Mouse (Mus musculus): ENCODE results near the gene Ccl9.
"Not testable (repeated sequence)": the region's sequence is repeated elsewhere in the genome, so short reads cannot be mapped to it uniquely, and the experiment has no call there.

The Ccl9 gene

GRCm38 (mm10) chr11:83580699-83581232, 2.3 kb upstream of the Ccl9 start:
- no peak for DNase-seq (ENCODE audit: low spot score)

DNA sequence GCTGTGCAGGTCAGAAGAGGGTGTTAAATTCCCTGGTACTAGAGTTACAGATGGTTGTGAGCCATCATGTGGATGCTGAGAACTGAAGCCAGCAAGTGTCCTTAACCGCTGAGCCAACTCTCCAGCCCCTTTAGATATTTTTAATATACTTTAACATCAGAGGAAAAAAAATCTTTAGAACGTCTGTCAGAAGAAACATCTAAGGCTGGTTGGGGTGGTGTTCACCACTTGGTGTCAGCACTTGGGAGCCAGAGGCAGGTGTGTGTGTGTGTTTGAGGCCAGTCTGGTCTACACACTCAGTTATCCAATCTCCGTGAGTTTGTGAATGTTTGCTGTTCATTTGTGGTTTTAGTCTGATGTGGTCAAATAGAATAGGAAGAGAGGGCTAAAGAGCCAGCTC, 563 bp upstream of the Ccl9 start:
- DNase-seq (ENCODE audit: low spot score) = no peak

- DNase-seq (ENCODE audit: low spot score) = no peak
Measured at GRCm38 (mm10) chr11:83576927-83577555, 1.4 kb downstream of the Ccl9 start.

DNA sequence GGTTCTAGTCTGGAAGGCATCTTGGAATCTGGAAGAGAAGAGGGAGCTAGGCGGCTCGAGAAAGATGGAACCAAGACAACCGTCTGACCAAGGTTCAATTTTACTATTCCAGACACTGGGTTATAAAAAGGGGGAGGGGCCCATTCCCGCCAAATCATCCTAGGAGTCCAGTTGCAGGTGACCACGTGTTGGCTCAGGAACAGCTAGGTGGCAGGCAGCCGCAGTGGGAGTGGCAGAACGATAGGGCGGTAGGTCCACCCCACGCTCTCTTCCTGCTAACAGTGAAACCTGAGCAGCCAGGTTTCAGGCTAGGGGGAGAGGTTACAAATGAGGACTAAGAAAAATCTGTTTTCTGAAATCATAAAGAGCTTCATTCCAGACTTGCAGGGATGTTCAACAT, 5.6 kb downstream of the Ccl9 start:
- no peak for DNase-seq (ENCODE audit: low spot score)

GRCm38 (mm10) chr11:83572223-83572622, 6.2 kb downstream of the Ccl9 start:
- no peak for DNase-seq (ENCODE audit: low spot score)

DNA sequence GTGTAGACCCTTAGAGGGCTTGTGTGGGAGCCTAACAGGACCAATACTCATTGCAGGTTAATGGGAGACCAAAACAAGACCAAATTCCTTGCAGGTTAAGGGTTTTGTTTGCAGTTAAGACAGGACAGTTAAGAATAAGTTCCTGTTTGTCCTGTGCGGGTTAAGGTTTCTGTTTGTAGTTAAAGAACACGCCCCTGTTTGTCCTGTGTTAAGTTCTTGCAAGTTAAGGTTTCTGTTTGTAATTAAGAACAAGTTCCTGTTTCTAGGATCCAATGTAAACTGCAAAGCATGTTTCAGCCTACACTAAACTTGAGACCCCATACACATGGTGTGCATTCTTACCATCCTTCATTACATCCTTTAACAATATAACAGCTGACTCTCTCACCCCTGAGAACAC, 8.2 kb downstream of the Ccl9 start:
- no peak for DNase-seq (ENCODE audit: low spot score)

GRCm38 (mm10) chr11:83569249-83569648, 9.2 kb downstream of the Ccl9 start:
- no peak for DNase-seq (ENCODE audit: low spot score)

GRCm38 (mm10) chr11:83568786-83569185, 9.7 kb downstream of the Ccl9 start:
- DNase-seq (ENCODE audit: low spot score) = no peak

GRCm38 (mm10) chr11:83568061-83568460, 10.4 kb downstream of the Ccl9 start:
- no peak for DNase-seq (ENCODE audit: low spot score)

- no peak for DNase-seq (ENCODE audit: low spot score)
Measured at GRCm38 (mm10) chr11:83567311-83567710, 11.1 kb downstream of the Ccl9 start.

DNA sequence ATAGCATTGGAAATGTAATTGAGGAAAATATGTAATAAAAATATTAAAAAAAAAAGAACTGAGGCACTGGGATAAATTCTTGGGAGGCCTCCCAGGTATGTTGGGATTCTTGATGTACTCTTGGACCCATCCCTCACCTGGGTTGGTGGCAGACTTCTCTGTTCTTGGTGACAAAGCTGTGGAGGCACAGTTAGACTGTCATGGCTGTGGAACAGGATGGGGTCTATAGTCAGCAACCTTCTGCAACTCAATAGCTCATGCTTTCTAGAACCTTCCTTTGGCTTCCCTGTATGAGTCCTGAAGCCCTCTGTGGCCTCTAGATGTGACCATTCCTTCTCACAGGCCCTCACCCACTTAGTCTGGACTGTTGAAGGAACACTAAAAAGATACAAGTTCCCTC, 11.8 kb downstream of the Ccl9 start:
- DNase-seq (ENCODE audit: low spot score) = no peak

DNA sequence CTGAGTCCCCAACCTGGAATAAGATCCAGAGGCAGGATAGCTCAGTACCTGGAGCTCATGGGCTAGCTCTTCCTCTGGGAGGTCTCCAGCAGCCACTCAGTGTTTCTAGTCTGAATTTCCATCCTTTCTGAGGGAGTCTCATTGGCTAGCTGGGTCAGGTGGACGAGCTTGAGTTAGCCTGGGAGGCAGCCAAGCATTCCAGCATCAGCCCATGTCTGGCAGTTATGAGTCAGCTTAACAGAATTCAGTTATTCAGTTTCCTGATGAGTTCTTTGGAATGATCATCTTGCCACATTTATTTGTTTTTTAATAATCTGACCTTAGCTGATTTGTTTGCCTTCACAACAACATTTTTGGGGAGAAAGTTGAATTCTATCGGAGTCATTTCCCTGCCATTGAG, 14.7 kb downstream of the Ccl9 start:
- DNase-seq (ENCODE audit: low spot score) = no peak

DNA sequence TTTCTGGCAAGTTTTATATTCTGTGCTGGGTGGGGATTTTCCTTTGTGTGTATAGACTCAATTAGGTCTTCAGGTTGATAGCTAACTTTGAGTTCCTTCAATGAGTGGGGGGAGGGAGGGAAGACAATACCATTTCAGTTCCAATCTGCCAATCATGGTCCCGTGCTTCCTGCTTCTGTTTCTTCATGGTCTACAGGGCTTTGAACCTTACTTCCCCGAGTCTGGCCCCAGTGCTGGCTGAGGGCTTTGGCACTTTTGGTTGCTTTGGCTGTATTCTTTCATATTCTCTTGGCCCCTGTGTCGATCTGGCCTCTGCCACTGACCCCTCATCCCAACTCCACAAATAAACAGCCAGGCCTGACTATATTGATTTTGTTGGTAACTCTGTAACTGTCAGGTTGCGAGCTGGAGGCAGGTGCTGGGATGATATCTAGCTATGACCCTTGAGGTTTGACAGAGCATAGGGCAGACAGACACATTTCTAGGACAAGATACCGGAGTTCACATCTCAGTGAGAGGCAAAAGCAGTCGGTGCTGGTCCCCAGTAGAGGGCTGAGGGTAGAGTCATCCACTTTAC, 16.0 kb downstream of the Ccl9 start:
- no peak for DNase-seq (ENCODE audit: low spot score)

GRCm38 (mm10) chr11:83560405-83560804, 18.0 kb downstream of the Ccl9 start:
- no peak for DNase-seq (ENCODE audit: low spot score)

GRCm38 (mm10) chr11:83557074-83557473, 21.4 kb downstream of the Ccl9 start:
- no peak for DNase-seq (ENCODE audit: low spot score)

- DNase-seq (ENCODE audit: low spot score) = peak; percentile 82
Measured at GRCm38 (mm10) chr11:83556085-83556781, 22.2 kb downstream of the Ccl9 start.

DNA sequence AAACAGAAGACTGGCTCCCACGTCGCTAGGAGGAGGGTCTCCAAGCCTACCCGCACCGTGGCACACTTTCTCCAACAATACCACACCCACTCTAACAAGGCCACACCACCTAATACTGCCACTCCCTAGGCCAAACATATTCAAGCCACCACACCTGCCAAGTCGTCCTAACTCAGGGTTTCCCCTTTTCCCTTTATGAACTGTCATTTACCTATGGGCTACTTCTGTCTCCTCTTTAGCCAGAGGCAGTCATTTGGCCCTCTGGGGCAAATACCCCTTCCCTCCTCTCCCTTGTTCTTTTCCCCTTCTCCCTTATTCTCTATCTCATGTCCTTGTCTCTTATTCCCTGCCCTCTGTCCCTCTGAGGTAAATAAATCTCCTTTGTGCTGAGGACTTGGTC, 26.8 kb downstream of the Ccl9 start:
- no peak for DNase-seq (ENCODE audit: low spot score)

GRCm38 (mm10) chr11:83551037-83551436, 27.4 kb downstream of the Ccl9 start:
- not testable (repeated sequence) for DNase-seq (ENCODE audit: low spot score)

DNA sequence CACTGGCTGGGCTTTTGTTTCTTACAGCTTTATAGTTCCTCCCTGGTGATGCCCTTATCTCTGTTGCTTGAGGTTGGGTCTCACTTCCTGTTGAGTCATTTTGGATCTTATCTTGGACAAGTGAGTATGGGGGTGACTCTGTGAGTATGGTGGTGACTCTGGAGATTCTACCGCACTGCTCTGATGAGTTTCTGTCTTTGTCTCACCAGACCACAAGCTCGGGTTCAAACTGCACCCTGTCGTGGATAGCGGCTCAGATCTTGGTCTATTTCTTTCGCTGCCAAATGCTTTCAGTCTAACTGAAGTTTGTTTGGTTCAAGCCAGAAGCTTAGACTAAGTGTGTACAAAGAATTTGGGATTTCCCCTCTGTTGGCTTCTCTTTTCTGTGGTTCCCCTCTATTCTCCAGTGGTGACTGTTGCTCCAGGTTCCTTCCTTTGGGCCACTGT, 28.2 kb downstream of the Ccl9 start:
- DNase-seq (ENCODE audit: low spot score) = no peak

DNA sequence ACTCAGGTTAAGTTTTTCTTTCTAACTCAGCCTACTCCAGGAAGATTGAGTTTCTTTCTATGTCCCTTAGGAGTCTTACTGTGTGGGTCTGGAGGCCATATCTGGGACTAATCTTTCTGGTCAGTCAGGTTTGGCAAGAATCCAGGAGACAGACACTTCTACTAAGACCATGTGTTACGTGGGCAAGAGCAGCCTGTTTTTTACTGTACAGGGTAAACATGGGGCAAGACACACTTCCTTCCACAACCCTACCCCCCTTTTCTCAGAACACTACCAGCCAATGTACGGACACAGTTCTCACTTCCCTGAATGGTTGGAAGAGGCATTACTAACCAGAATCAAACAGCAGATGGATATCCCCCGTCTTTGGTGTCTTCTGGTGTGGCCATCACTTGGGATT, 34.2 kb downstream of the Ccl9 start:
- DNase-seq (ENCODE audit: low spot score) = no peak

- no peak for DNase-seq (ENCODE audit: low spot score)
Measured at GRCm38 (mm10) chr11:83541415-83541814, 37.0 kb downstream of the Ccl9 start.

DNA sequence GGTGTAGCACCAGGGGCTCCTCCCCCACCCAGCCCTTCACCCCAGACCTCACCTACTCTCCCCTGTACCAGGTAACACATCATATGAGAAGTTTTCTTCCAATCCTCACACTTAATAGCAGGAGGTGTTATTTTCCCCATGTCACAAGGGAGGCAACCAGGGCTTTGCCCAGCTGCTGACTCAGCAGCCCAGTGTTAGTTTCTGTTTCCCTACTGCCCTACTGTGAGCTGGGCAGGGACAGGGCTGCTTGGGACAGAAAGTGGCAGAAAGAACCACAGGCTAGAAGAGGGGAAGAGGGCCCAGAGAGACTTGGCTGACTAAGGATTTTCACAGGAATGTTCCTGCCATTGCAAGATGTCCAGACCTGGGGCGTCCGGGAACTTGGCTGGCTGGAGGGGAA, 37.5 kb downstream of the Ccl9 start:
- no peak for DNase-seq (ENCODE audit: low spot score)

DNA sequence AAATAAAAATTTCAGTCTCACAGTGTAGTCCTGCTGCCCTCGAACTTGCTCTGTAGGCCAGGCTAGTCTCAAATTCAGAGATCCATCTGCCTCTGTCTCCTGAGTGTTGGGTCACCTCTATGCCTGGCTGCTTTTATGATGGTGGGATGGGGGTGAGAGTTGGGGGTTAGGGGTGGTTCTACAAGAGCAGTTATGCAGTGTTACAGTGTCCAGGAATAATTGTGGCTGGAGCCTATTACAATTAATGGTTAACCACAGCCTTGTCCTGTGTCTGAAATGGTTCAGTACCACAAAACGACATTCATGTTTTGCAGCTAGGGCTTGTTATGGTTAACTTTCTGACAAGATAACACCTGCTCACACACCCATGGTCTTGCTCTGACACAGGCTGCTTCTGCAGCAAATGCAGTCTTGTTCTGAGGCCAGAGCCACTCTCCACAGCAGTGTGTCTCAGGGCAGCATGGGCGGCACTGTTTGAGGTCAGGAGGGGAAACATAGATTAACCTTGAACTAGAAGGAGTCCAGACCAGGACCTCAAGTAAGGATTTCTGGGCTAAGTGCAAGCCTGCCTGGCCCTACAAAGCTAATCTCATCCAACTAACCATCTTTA, 39.6 kb downstream of the Ccl9 start:
- DNase-seq (ENCODE audit: low spot score) = no peak

Data from layer of hippocampus, adult 9-10 months (tissue).